9 mouse cellular contexts compared by ENCODE assay signal in genomic region chrX:58490861-58491260, GRCm38 (mm10).
DNase-seq lines count a peak whose midpoint lies in the region; ATAC-seq and TF ChIP-seq lines count a peak whose summit lies in the region.
"Had no signal": no experiment of that assay in that cellular context is flagged by ENCODE, and none has a peak within 500 bp of the region (broad histone marks: within the 10 kb centered on the region; RNA-seq: fewer than 3 reads in every experiment).

No protein-coding gene starts in this region.

- no peaks in the 10 kb centered on the region for H3K27me3 ChIP-seq in forebrain, embryonic 15.5 days
- H3K27me3 ChIP-seq in forebrain, embryonic 12.5 days, result no peaks in the 10 kb centered on the region
- H3K27me3 ChIP-seq: lung, embryonic 15.5 days had no signal

- ATAC-seq in forebrain, embryonic 15.5 days (replicated peaks), result 0 out of 2 replicates have a peak, but pooled peaks have one; percentile 26
- no peak for ATAC-seq in forebrain, embryonic 12.5 days (ENCODE audit: low FRiP score)
- ATAC-seq in megakaryocyte-erythroid progenitor cell, adult 5-6 weeks (replicated peaks; ENCODE audit: low FRiP score, low TSS enrichment, poor library complexity, severe bottlenecking), result no peak

- intact Hi-C loops in left cerebral cortex, adult 2 months (cut with DNase I), result loop anchor here (10.0 kb wide), 2 partner anchors 566 to 1056 kb away; no protein-coding TSS in a partner anchor
- intact Hi-C loops in left cerebral cortex, postnatal 36 days (cut with DNase I), result loop anchor here (5.0 kb wide), 1 partner anchor 1059 kb away; no protein-coding TSS in a partner anchor

- H3K4me1 ChIP-seq in forebrain, embryonic 15.5 days, result no peaks in the 10 kb centered on the region
- no peaks in the 10 kb centered on the region for H3K4me1 ChIP-seq in forebrain, embryonic 12.5 days
- H3K4me1 ChIP-seq: lung, embryonic 15.5 days had no signal

- no peak overlapping the region for H3K9ac ChIP-seq in forebrain, embryonic 15.5 days (replicated peaks)
- no peak overlapping the region for H3K9ac ChIP-seq in forebrain, embryonic 12.5 days
- H3K9ac ChIP-seq: lung, embryonic 15.5 days had no signal

- no peaks in the 10 kb centered on the region for H3K9me3 ChIP-seq in forebrain, embryonic 15.5 days
- no peaks in the 10 kb centered on the region for H3K9me3 ChIP-seq in forebrain, embryonic 12.5 days
- H3K9me3 ChIP-seq: lung, embryonic 15.5 days had no signal

- WGBS in forebrain, embryonic 15.5 days, result 12% methylated on average over 2 of the region's 2 CpGs
- 8% methylated on average over 2 of the region's 2 CpGs for WGBS in forebrain, embryonic 12.5 days

- no peaks in the 10 kb centered on the region for H3K36me3 ChIP-seq in forebrain, embryonic 15.5 days
- H3K36me3 ChIP-seq in forebrain, embryonic 12.5 days (replicated peaks), result no peaks in the 10 kb centered on the region
- H3K36me3 ChIP-seq: lung, embryonic 15.5 days had no signal

- DNase-seq in left cerebral cortex, adult 2 months (ENCODE audit: extremely low spot score in 1 of 2, low spot score in 2 of 2), result peak in 1 of 2 experiments; percentile 11
- DNase-seq in left cerebral cortex, postnatal 36 days (ENCODE audit: low spot score in 2 of 2), result no peak
- peak; percentile 1 for DNase-seq in CD4-positive helper T cell, adult 2 months (ENCODE audit: low read depth, low spot score)
- peak; percentile 3 for DNase-seq in c-Kit-positive CD71-positive TER-119-negative erythroid progenitor cells, embryonic 14.5 days (ENCODE audit: low read depth)
- DNase-seq in spleen, postnatal 14 days (ENCODE audit: low spot score in 2 of 2), result no peak

- TF ChIP-seq CTCF in left cerebral cortex, adult 2 months (IDR thresholded peaks at IDR 0.05), result peak; percentile 75

- H3K4me3 ChIP-seq in forebrain, embryonic 15.5 days, result no peak overlapping the region
- H3K4me3 ChIP-seq in forebrain, embryonic 12.5 days (replicated peaks), result no peak overlapping the region
- H3K4me3 ChIP-seq in left cerebral cortex, adult 2 months, result no peak overlapping the region
- H3K4me3 ChIP-seq: lung, embryonic 15.5 days had no signal

- H3K27ac ChIP-seq in forebrain, embryonic 15.5 days (replicated peaks), result no peak overlapping the region
- no peak overlapping the region for H3K27ac ChIP-seq in forebrain, embryonic 12.5 days
- H3K27ac ChIP-seq in left cerebral cortex, adult 2 months, result no peak overlapping the region
- H3K27ac ChIP-seq: lung, embryonic 15.5 days had no signal

- H3K4me2 ChIP-seq in forebrain, embryonic 15.5 days (replicated peaks), result no peak overlapping the region
- no peak overlapping the region for H3K4me2 ChIP-seq in forebrain, embryonic 12.5 days
- H3K4me2 ChIP-seq: lung, embryonic 15.5 days had no signal

Comparison
In these comparisons a context has a peak if more than half of its experiments do, and no peak if none do; other contexts are left out.
1. DNase-seq: peak in CD4-positive helper T cell, adult 2 months (single experiment) and c-Kit-positive CD71-positive TER-119-negative erythroid progenitor cells, embryonic 14.5 days (single experiment); none in left cerebral cortex, postnatal 36 days (0 of 2) and spleen, postnatal 14 days (0 of 2).